Mouse (Mus musculus): ENCODE results near the gene Pcca. TPM values are rescaled to one million over a fixed set of nuclear protein-coding genes. Genes with fewer than 3 reads are reported as not detected.
A peak's percentile ranks its signal among the peaks of the same experiment; 100 is the strongest.

Gene Pcca
- polyA plus RNA-seq, 1 experiment from 2014 or later: 31.6 TPM

GRCm38 (mm10) chr14:122490441-122491328, 43.4 kb upstream of the Pcca start, which contains the start of gene Gm10837:
Gm10837 (plus strand) TSS chr14:122490586.
- DNase-seq (ENCODE audit: low spot score) (peak; percentile 65), ATAC-seq (ENCODE audit: low FRiP score) (peak; percentile 86)
- peak within 1 kb of the TSS; percentile 42 for H3K4me2 ChIP-seq (replicated peaks; ENCODE audit: low read depth, low read length)
- no peaks in the 10 kb centered on the region for H3K36me3 ChIP-seq (ENCODE audit: control insufficient read depth, insufficient read depth, low read length)
- peaks cover 28% of the 10 kb centered on the region for H3K27me3 ChIP-seq (ENCODE audit: control insufficient read depth, insufficient read depth, low read length)
- H3K4me3 ChIP-seq (ENCODE audit: low read depth, low read length): peak within 1 kb of the TSS; percentile 25
- 0 out of 2 replicates have a peak within 1 kb of the TSS, but pooled peaks have one; percentile 31 for H3K9ac ChIP-seq (ENCODE audit: low read depth, low read length)
- no peaks in the 10 kb centered on the region for H3K4me1 ChIP-seq (replicated peaks; ENCODE audit: control insufficient read depth, insufficient read depth, low read length)
- 1% methylated on average over 48 of the region's 51 CpGs for WGBS
- H3K27ac ChIP-seq (ENCODE audit: low read depth, low read length): no peak within 1 kb of the TSS
- H3K9me3 ChIP-seq (ENCODE audit: control insufficient read depth, low read length): no peaks in the 10 kb centered on the region

GRCm38 (mm10) chr14:122491521-122491920, 42.6 kb upstream of the Pcca start:
- DNase-seq (ENCODE audit: low spot score) (peak; percentile 13), ATAC-seq (ENCODE audit: low FRiP score) (no peak)
- no peak overlapping the region for H3K27ac ChIP-seq (ENCODE audit: low read depth, low read length)
- H3K4me1 ChIP-seq (replicated peaks; ENCODE audit: control insufficient read depth, insufficient read depth, low read length): no peaks in the 10 kb centered on the region
- no peak overlapping the region for H3K4me2 ChIP-seq (replicated peaks; ENCODE audit: low read depth, low read length)
- no peak overlapping the region for H3K9ac ChIP-seq (ENCODE audit: low read depth, low read length)
- H3K4me3 ChIP-seq (ENCODE audit: low read depth, low read length): no peak overlapping the region
- WGBS: 62% methylated on average over 6 of the region's 6 CpGs
- peaks cover 23% of the 10 kb centered on the region for H3K27me3 ChIP-seq (ENCODE audit: control insufficient read depth, insufficient read depth, low read length)
- H3K36me3 ChIP-seq (ENCODE audit: control insufficient read depth, insufficient read depth, low read length): no peaks in the 10 kb centered on the region
- no peaks in the 10 kb centered on the region for H3K9me3 ChIP-seq (ENCODE audit: control insufficient read depth, low read length)

GRCm38 (mm10) chr14:122492015-122492414, 42.1 kb upstream of the Pcca start:
- ATAC-seq (ENCODE audit: low FRiP score) (no peak), DNase-seq (ENCODE audit: low spot score) (no peak)
- Histone ChIP-seq H3K9ac (ENCODE audit: low read depth, low read length) (no peak overlapping the region), H3K27me3 (ENCODE audit: control insufficient read depth, insufficient read depth, low read length) (peaks cover 21% of the 10 kb centered on the region), H3K4me3 (ENCODE audit: low read depth, low read length) (no peak overlapping the region), H3K36me3 (ENCODE audit: control insufficient read depth, insufficient read depth, low read length) (no peaks in the 10 kb centered on the region), H3K4me1 (replicated peaks; ENCODE audit: control insufficient read depth, insufficient read depth, low read length) (no peaks in the 10 kb centered on the region), H3K27ac (ENCODE audit: low read depth, low read length) (no peak overlapping the region), H3K9me3 (ENCODE audit: control insufficient read depth, low read length) (no peaks in the 10 kb centered on the region), H3K4me2 (replicated peaks; ENCODE audit: low read depth, low read length) (no peak overlapping the region)
- 68% methylated on average over 1 of the region's 1 CpGs for WGBS

- Histone ChIP-seq H3K27me3 (ENCODE audit: control insufficient read depth, insufficient read depth, low read length) (no peaks in the 10 kb centered on the region), H3K4me1 (replicated peaks; ENCODE audit: control insufficient read depth, insufficient read depth, low read length) (no peaks in the 10 kb centered on the region), H3K27ac (ENCODE audit: low read depth, low read length) (no peak overlapping the region), H3K36me3 (ENCODE audit: control insufficient read depth, insufficient read depth, low read length) (no peaks in the 10 kb centered on the region), H3K9ac (ENCODE audit: low read depth, low read length) (no peak overlapping the region), H3K4me2 (replicated peaks; ENCODE audit: low read depth, low read length) (no peak overlapping the region), H3K4me3 (ENCODE audit: low read depth, low read length) (no peak overlapping the region), H3K9me3 (ENCODE audit: control insufficient read depth, low read length) (no peaks in the 10 kb centered on the region)
- WGBS: 28% methylated on average over 2 of the region's 2 CpGs
- no peak for ATAC-seq (ENCODE audit: low FRiP score)
- DNase-seq (ENCODE audit: low spot score): no peak
Observed at GRCm38 (mm10) chr14:122509058-122509457, 25.1 kb upstream of the Pcca start.

- Histone ChIP-seq H3K4me2 (replicated peaks; ENCODE audit: low read depth, low read length) (no peak overlapping the region), H3K4me3 (ENCODE audit: low read depth, low read length) (no peak overlapping the region), H3K27ac (ENCODE audit: low read depth, low read length) (no peak overlapping the region), H3K27me3 (ENCODE audit: control insufficient read depth, insufficient read depth, low read length) (no peaks in the 10 kb centered on the region), H3K4me1 (replicated peaks; ENCODE audit: control insufficient read depth, insufficient read depth, low read length) (no peaks in the 10 kb centered on the region), H3K9me3 (ENCODE audit: control insufficient read depth, low read length) (no peaks in the 10 kb centered on the region), H3K36me3 (ENCODE audit: control insufficient read depth, insufficient read depth, low read length) (no peaks in the 10 kb centered on the region), H3K9ac (ENCODE audit: low read depth, low read length) (no peak overlapping the region)
- DNase-seq (ENCODE audit: low spot score): no peak
- ATAC-seq (ENCODE audit: low FRiP score): no peak
- 68% methylated on average over 3 of the region's 3 CpGs for WGBS
Observed at GRCm38 (mm10) chr14:122511519-122511918, 22.6 kb upstream of the Pcca start.

- no peak for ATAC-seq (ENCODE audit: low FRiP score)
- no peak overlapping the region for H3K27ac ChIP-seq (ENCODE audit: low read depth, low read length)
- no peak for DNase-seq (ENCODE audit: low spot score)
- 78% methylated on average over 1 of the region's 1 CpGs for WGBS
- no peaks in the 10 kb centered on the region for H3K4me1 ChIP-seq (replicated peaks; ENCODE audit: control insufficient read depth, insufficient read depth, low read length)
- H3K4me2 ChIP-seq (replicated peaks; ENCODE audit: low read depth, low read length): no peak overlapping the region
- no peaks in the 10 kb centered on the region for H3K9me3 ChIP-seq (ENCODE audit: control insufficient read depth, low read length)
- H3K9ac ChIP-seq (ENCODE audit: low read depth, low read length): no peak overlapping the region
- H3K36me3 ChIP-seq (ENCODE audit: control insufficient read depth, insufficient read depth, low read length): no peaks in the 10 kb centered on the region
- H3K27me3 ChIP-seq (ENCODE audit: control insufficient read depth, insufficient read depth, low read length): no peaks in the 10 kb centered on the region
- no peak overlapping the region for H3K4me3 ChIP-seq (ENCODE audit: low read depth, low read length)
Observed at GRCm38 (mm10) chr14:122513511-122514036, 20.6 kb upstream of the Pcca start.

- no peak for ATAC-seq (ENCODE audit: low FRiP score)
Observed at GRCm38 (mm10) chr14:122528475-122528874, 5.6 kb upstream of the Pcca start.

GRCm38 (mm10) chr14:122535986-122536385, 1.9 kb downstream of the Pcca start:
- Histone ChIP-seq H3K36me3 (ENCODE audit: control insufficient read depth, insufficient read depth, low read length) (no peaks in the 10 kb centered on the region), H3K4me3 (ENCODE audit: low read depth, low read length) (no peak overlapping the region), H3K27me3 (ENCODE audit: control insufficient read depth, insufficient read depth, low read length) (no peaks in the 10 kb centered on the region), H3K9ac (ENCODE audit: low read depth, low read length) (no peak overlapping the region), H3K9me3 (ENCODE audit: control insufficient read depth, low read length) (no peaks in the 10 kb centered on the region), H3K4me2 (replicated peaks; ENCODE audit: low read depth, low read length) (no peak overlapping the region), H3K4me1 (replicated peaks; ENCODE audit: control insufficient read depth, insufficient read depth, low read length) (no peaks in the 10 kb centered on the region), H3K27ac (ENCODE audit: low read depth, low read length) (no peak overlapping the region)
- ATAC-seq (ENCODE audit: low FRiP score) (no peak), DNase-seq (ENCODE audit: low spot score) (no peak)
- WGBS: 87% methylated on average over 1 of the region's 1 CpGs

More at GRCm38 (mm10) chr14:122528475-122528874, 5.6 kb upstream of the Pcca start:
- Histone ChIP-seq H3K4me2 (replicated peaks; ENCODE audit: low read depth, low read length) (no peak overlapping the region), H3K4me1 (replicated peaks; ENCODE audit: control insufficient read depth, insufficient read depth, low read length) (no peaks in the 10 kb centered on the region), H3K9ac (ENCODE audit: low read depth, low read length) (no peak overlapping the region), H3K36me3 (ENCODE audit: control insufficient read depth, insufficient read depth, low read length) (no peaks in the 10 kb centered on the region), H3K27me3 (ENCODE audit: control insufficient read depth, insufficient read depth, low read length) (no peaks in the 10 kb centered on the region), H3K27ac (ENCODE audit: low read depth, low read length) (no peak overlapping the region), H3K9me3 (ENCODE audit: control insufficient read depth, low read length) (no peaks in the 10 kb centered on the region), H3K4me3 (ENCODE audit: low read depth, low read length) (no peak overlapping the region)
- 82% methylated on average over 4 of the region's 4 CpGs for WGBS
- no peak for DNase-seq (ENCODE audit: low spot score)

GRCm38 (mm10) chr14:122548421-122548820, 14.3 kb downstream of the Pcca start:
- Histone ChIP-seq H3K9me3 (ENCODE audit: control insufficient read depth, low read length) (no peaks in the 10 kb centered on the region), H3K27ac (ENCODE audit: low read depth, low read length) (no peak overlapping the region), H3K27me3 (ENCODE audit: control insufficient read depth, insufficient read depth, low read length) (no peaks in the 10 kb centered on the region), H3K4me2 (replicated peaks; ENCODE audit: low read depth, low read length) (no peak overlapping the region), H3K9ac (ENCODE audit: low read depth, low read length) (no peak overlapping the region), H3K36me3 (ENCODE audit: control insufficient read depth, insufficient read depth, low read length) (no peaks in the 10 kb centered on the region), H3K4me3 (ENCODE audit: low read depth, low read length) (no peak overlapping the region), H3K4me1 (replicated peaks; ENCODE audit: control insufficient read depth, insufficient read depth, low read length) (no peaks in the 10 kb centered on the region)
- WGBS: 97% methylated on average over 1 of the region's 1 CpGs
- DNase-seq (ENCODE audit: low spot score) (no peak), ATAC-seq (ENCODE audit: low FRiP score) (no peak)
